Mouse (Mus musculus) CH12.LX (cell line): ENCODE data around the gene Smarcc2. TPM values are rescaled to one million over a fixed set of nuclear protein-coding genes. Genes with fewer than 3 reads are reported as not detected.

Experiments used
- DNase-seq: peaks from one replicate; pipeline ENCODE4 v3.0.0-alpha.2; 2013; ENCODE audit errors: extremely low read depth
- H3K27ac ChIP-seq: 2 replicates; pipeline ENCODE4 v1.5.1; 2012; ENCODE audit warnings: low read depth, mild to moderate bottlenecking, control low read depth, moderate library complexity; ENCODE audit not compliant: insufficient read depth
- H3K27me3 ChIP-seq: replicated peaks from 2 replicates; pipeline ENCODE3; 2012; ENCODE audit warnings: inconsistent platforms
- H3K36me3 ChIP-seq, 2 experiments: replicated peaks in 1 of 2; 2 replicates each; pipeline versions ENCODE3 to v1.6.1; 2012; ENCODE audit warnings: inconsistent platforms in 1 of 2, low read length in 1 of 2, mild to moderate bottlenecking in 1 of 2, mixed read lengths in 1 of 2, moderate library complexity in 1 of 2; ENCODE audit not compliant: control insufficient read depth in 1 of 2, insufficient read depth in 1 of 2
- H3K4me1 ChIP-seq, 2 experiments: 2 replicates each; pipeline ENCODE4 v1.6.1; 2012; ENCODE audit warnings: inconsistent platforms in 1 of 2, moderate library complexity in 1 of 2; ENCODE audit not compliant: insufficient read depth in 2 of 2, control insufficient read depth in 1 of 2
- H3K4me2 ChIP-seq: 2 replicates; pipeline ENCODE4 v1.6.1; 2012; ENCODE audit warnings: low read depth, mild to moderate bottlenecking, control low read depth; ENCODE audit not compliant: poor library complexity, insufficient read depth, severe bottlenecking
- H3K4me3 ChIP-seq, 3 experiments: fragments of 150-350 bp in 1 of 3; sonication (generic) in 1 of 3; replicated peaks in 1 of 3; 2 replicates each; pipeline versions ENCODE3 to v1.5.1; 2011 to 2012; ENCODE audit warnings: low read depth in 2 of 3, low read length in 2 of 3, mild to moderate bottlenecking in 2 of 3, moderate library complexity in 2 of 3, control low read depth in 1 of 3, improper control_type of control experiment in 1 of 3, inconsistent platforms in 1 of 3, mixed read lengths in 1 of 3; ENCODE audit not compliant: poor library complexity in 1 of 3
- H3K79me2 ChIP-seq: replicated peaks from 2 replicates; pipeline ENCODE4 v1.6.1; 2012; ENCODE audit warnings: mild to moderate bottlenecking, moderate library complexity; ENCODE audit not compliant: control insufficient read depth, poor library complexity, insufficient read depth, severe bottlenecking; ENCODE audit errors: extremely low read depth
- H3K9ac ChIP-seq: 2 replicates; pipeline ENCODE4 v1.6.1; 2012; ENCODE audit warnings: low read depth, mild to moderate bottlenecking, control low read depth, moderate library complexity; ENCODE audit not compliant: insufficient read depth
- H3K9me3 ChIP-seq: replicated peaks from 2 replicates; pipeline ENCODE3; 2012; ENCODE audit warnings: low read length, inconsistent platforms, mixed read lengths
- BHLHE40 ChIP-seq: IDR thresholded peaks from 2 replicates; pipeline ENCODE4 v1.6.1; 2011; ENCODE audit warnings: mild to moderate bottlenecking, low read depth, low read length, improper control_type of control experiment
- CHD2 ChIP-seq: IDR thresholded peaks from 2 replicates; pipeline ENCODE4 v1.6.1; 2011; ENCODE audit warnings: low read length, improper control_type of control experiment
- CTCF ChIP-seq, 2 experiments: IDR thresholded peaks in 1 of 2; conservative IDR thresholded peaks in 1 of 2; 2 replicates each; pipeline ENCODE4 v1.5.1; 2011 to 2012; ENCODE audit warnings: low read depth in 2 of 2, low read length in 2 of 2, improper control_type of control experiment in 1 of 2, inconsistent platforms in 1 of 2, mild to moderate bottlenecking in 1 of 2, moderate library complexity in 1 of 2
- E2F4 ChIP-seq: IDR thresholded peaks from 2 replicates; pipeline ENCODE4 v1.6.1; 2011; ENCODE audit warnings: low read depth, low read length, improper control_type of control experiment; ENCODE audit not compliant: insufficient replicate concordance
- ELF1 ChIP-seq: IDR thresholded peaks from 2 replicates; pipeline ENCODE4 v1.6.1; 2014; ENCODE audit warnings: low read depth, mild to moderate bottlenecking, inconsistent platforms, low read length, improper control_type of control experiment
- EP300 ChIP-seq: IDR thresholded peaks from 2 replicates; pipeline ENCODE4 v1.6.1; 2011; ENCODE audit warnings: low read length, improper control_type of control experiment
- ETS1 ChIP-seq: conservative IDR thresholded peaks from 2 replicates; pipeline ENCODE4 v1.6.1; 2012; ENCODE audit warnings: low read depth, mild to moderate bottlenecking, inconsistent platforms, low read length, improper control_type of control experiment, moderate library complexity
- IRF4 ChIP-seq: IDR thresholded peaks from 2 replicates; pipeline ENCODE4 v1.6.1; 2014; ENCODE audit warnings: low read depth, mild to moderate bottlenecking, inconsistent platforms, low read length, improper control_type of control experiment
- JUN ChIP-seq: IDR thresholded peaks from 2 replicates; pipeline ENCODE4 v1.6.1; 2011; ENCODE audit warnings: low read depth, mild to moderate bottlenecking, low read length, improper control_type of control experiment, moderate library complexity; ENCODE audit not compliant: insufficient read depth
- JUND ChIP-seq: conservative IDR thresholded peaks from 2 replicates; pipeline ENCODE4 v1.6.1; 2011; ENCODE audit warnings: low read depth, low read length, improper control_type of control experiment
- KAT2A ChIP-seq: IDR thresholded peaks from 2 replicates; pipeline ENCODE4 v1.6.1; 2012; ENCODE audit warnings: low read length, improper control_type of control experiment, inconsistent platforms; ENCODE audit not compliant: insufficient replicate concordance
- MAFK ChIP-seq: IDR thresholded peaks from 2 replicates; pipeline ENCODE4 v1.6.1; 2011; ENCODE audit warnings: low read length, improper control_type of control experiment; ENCODE audit not compliant: insufficient replicate concordance
- MAX ChIP-seq: IDR thresholded peaks from 2 replicates; pipeline ENCODE4 v1.6.1; 2011; ENCODE audit warnings: low read length, improper control_type of control experiment
- MAZ ChIP-seq: IDR thresholded peaks from 2 replicates; pipeline ENCODE4 v1.6.1; 2012; ENCODE audit warnings: low read depth, mild to moderate bottlenecking, inconsistent platforms, low read length, improper control_type of control experiment, moderate library complexity
- MEF2A ChIP-seq: IDR thresholded peaks from 2 replicates; pipeline ENCODE4 v1.6.1; 2014; ENCODE audit warnings: low read depth, mild to moderate bottlenecking, inconsistent platforms, low read length, improper control_type of control experiment, borderline replicate concordance
- MYC ChIP-seq: IDR thresholded peaks from 2 replicates; pipeline ENCODE4 v1.6.1; 2011; ENCODE audit warnings: low read depth, mild to moderate bottlenecking, improper control_type of control experiment, low read length
- NELFE ChIP-seq: IDR thresholded peaks from 2 replicates; pipeline ENCODE4 v1.6.1; 2011; ENCODE audit warnings: low read depth, low read length, improper control_type of control experiment
- NRF1 ChIP-seq: IDR thresholded peaks from 2 replicates; pipeline ENCODE4 v1.6.1; 2014; ENCODE audit warnings: low read depth, mild to moderate bottlenecking, inconsistent platforms, low read length, improper control_type of control experiment, moderate library complexity
- PAX5 ChIP-seq: IDR thresholded peaks from 2 replicates; pipeline ENCODE4 v1.6.1; 2012; ENCODE audit warnings: low read length, inconsistent platforms, mixed read lengths
- POLR2AphosphoS2 ChIP-seq: IDR thresholded peaks from 2 replicates; pipeline ENCODE4 v1.6.1; 2011; ENCODE audit warnings: low read depth, low read length, improper control_type of control experiment
- RAD21 ChIP-seq: IDR thresholded peaks from 2 replicates; pipeline ENCODE4 v1.6.1; 2011; ENCODE audit warnings: low read depth, mild to moderate bottlenecking, low read length, improper control_type of control experiment, moderate library complexity
- RCOR1 ChIP-seq: conservative IDR thresholded peaks from 2 replicates; pipeline ENCODE4 v1.6.1; 2012; ENCODE audit warnings: low read depth, mild to moderate bottlenecking, inconsistent platforms, low read length, improper control_type of control experiment
- SIN3A ChIP-seq: IDR thresholded peaks from 2 replicates; pipeline ENCODE4 v1.6.1; 2012; ENCODE audit warnings: low read length, improper control_type of control experiment, inconsistent platforms
- TBP ChIP-seq: conservative IDR thresholded peaks from 2 replicates; pipeline ENCODE4 v1.6.1; 2011; ENCODE audit warnings: low read depth, low read length, improper control_type of control experiment
- TCF12 ChIP-seq: IDR thresholded peaks from 2 replicates; pipeline ENCODE4 v1.6.1; 2014; ENCODE audit warnings: low read depth, mild to moderate bottlenecking, inconsistent platforms, low read length, improper control_type of control experiment
- UBTF ChIP-seq: IDR thresholded peaks from 2 replicates; pipeline ENCODE4 v1.6.1; 2012; ENCODE audit warnings: low read depth, mild to moderate bottlenecking, inconsistent platforms, low read length, improper control_type of control experiment, moderate library complexity
- ZC3H11A ChIP-seq: IDR thresholded peaks from 2 replicates; pipeline ENCODE4 v1.6.1; 2012; ENCODE audit warnings: low read depth, mild to moderate bottlenecking, inconsistent platforms, low read length, improper control_type of control experiment
- ZNF384 ChIP-seq: IDR thresholded peaks from 2 replicates; pipeline ENCODE4 v1.6.1; 2012; ENCODE audit warnings: low read depth, low read length, improper control_type of control experiment, inconsistent platforms
- dilution Hi-C: fragments of 300-500 bp; cut with MboI; formaldehyde crosslinking; loops from 2 replicates; pipeline ENCODE4 v1.14.3; 2020; ENCODE audit warnings: low sequenced_read_pairs; ENCODE audit not compliant: extremely low pct_unique_long_range_greater_than_20kb, extremely low pct_ligation_motif_present
- in situ Hi-C: fragments of 300-500 bp; cut with MboI; formaldehyde crosslinking; loops from 3 replicates; pipeline ENCODE4 v1.14.3; 2019; ENCODE audit warnings: low sequenced_read_pairs, low pct_ligation_motif_present, low pct_unique_long_range_greater_than_20kb, mixed read lengths
- polyA plus RNA-seq: library from polyadenylated mRNA; unstranded; fragments of >175 nt; gene quantifications from 2 replicates; pipeline ENCODE4 v1.2.1, GENCODE M21; 2012; ENCODE audit warnings: low read depth; ENCODE audit not compliant: insufficient read length
- total RNA-seq, 2 experiments: library from RNA; depleted of rRNA; stranded (reverse); fragments of 300-350 nt in 1 of 2; fragments of >200 nt in 1 of 2; gene quantifications; 2 replicates each; pipeline ENCODE4 v1.2.3; 2012 to 2014

Gene Smarcc2
- total and polyA plus RNA-seq, 3 experiments, result 6.1 to 42.6 (median 24.8) TPM

- H3K9me3 ChIP-seq, result no peaks in the 10 kb centered on the region
- H3K9ac ChIP-seq, result no peak overlapping the region
- in situ Hi-C loops, result no loop called here
- TF ChIP-seq UBTF (no peak), ZNF384 (no peak), E2F4 (no peak), PAX5 (no peak), CTCF (conservative IDR thresholded peaks at IDR 0.05 in 1 of 2, IDR thresholded peaks at IDR 0.05 in 1 of 2; ENCODE audit: low read depth in 2 of 2, low read length in 2 of 2) (no peak), MAFK (no peak), KAT2A (no peak), ZC3H11A (no peak), TBP (no peak)
- dilution Hi-C loops, result no loop called here
- no peaks in the 10 kb centered on the region for H3K79me2 ChIP-seq
- H3K4me3 ChIP-seq, result no peak overlapping the region
- H3K27ac ChIP-seq, result no peak overlapping the region
- H3K4me2 ChIP-seq, result no peak overlapping the region
- no peak for DNase-seq
- peaks cover 3 to 16% of the 10 kb centered on the region in 2 experiments; a peak in 2 of 4 replicates for H3K4me1 ChIP-seq
- H3K27me3 ChIP-seq, result no peaks in the 10 kb centered on the region
- H3K36me3 ChIP-seq, result no peaks in the 10 kb centered on the region
Measured at GRCm38 (mm10) chr10:128535206-128535605, 76.2 kb downstream of the Smarcc2 start.

- Histone ChIP-seq H3K79me2 (no peaks in the 10 kb centered on the region), H3K9ac (peak overlapping the region; percentile 59), H3K4me1 (peaks cover 3 to 16% of the 10 kb centered on the region in 2 experiments; a peak in 2 of 4 replicates), H3K27me3 (no peaks in the 10 kb centered on the region), H3K27ac (peak overlapping the region; percentile 49; the same call in 1 of the 2 replicates), H3K4me3 (peak overlapping the region in 2 of 3 experiments; percentile 14 to 47), H3K36me3 (no peaks in the 10 kb centered on the region), H3K4me2 (peak overlapping the region; percentile 88), H3K9me3 (no peaks in the 10 kb centered on the region)
- no peak for TF ChIP-seq JUND
- TF ChIP-seq MYC, result no peak
- TF ChIP-seq TCF12, result no peak
- no peak for TF ChIP-seq CTCF (conservative IDR thresholded peaks at IDR 0.05 in 1 of 2, IDR thresholded peaks at IDR 0.05 in 1 of 2; ENCODE audit: low read depth in 2 of 2, low read length in 2 of 2)
- no peak for TF ChIP-seq E2F4
- TF ChIP-seq ZC3H11A, result no peak
- no peak for TF ChIP-seq BHLHE40
- TF ChIP-seq IRF4, result no peak
- TF ChIP-seq NELFE, result no peak
- TF ChIP-seq TBP, result peak; percentile 66; the same call in 1 of the 2 replicates
- TF ChIP-seq MAZ, result no peak
- no peak for TF ChIP-seq CHD2
- TF ChIP-seq PAX5, result no peak
- 0 out of 2 replicates have a peak, but pooled peaks have one; percentile 3 for TF ChIP-seq MAFK
- no peak for TF ChIP-seq RCOR1
- TF ChIP-seq KAT2A, result 0 out of 2 replicates have a peak, but pooled peaks have one; percentile 0
- no peak for TF ChIP-seq ZNF384
- TF ChIP-seq ELF1, result no peak
- 0 out of 2 replicates have a peak, but pooled peaks have one; percentile 2 for TF ChIP-seq MEF2A
- TF ChIP-seq MAX, result no peak
- TF ChIP-seq EP300, result peak; percentile 50
- TF ChIP-seq RAD21, result no peak
- TF ChIP-seq SIN3A, result no peak
- TF ChIP-seq JUN, result no peak
- no peak for TF ChIP-seq POLR2AphosphoS2
- no peak for TF ChIP-seq NRF1
- no peak for TF ChIP-seq ETS1
- DNase-seq, result no peak
- dilution Hi-C loops, result no loop called here
- in situ Hi-C loops, result no loop called here
Measured at GRCm38 (mm10) chr10:128535624-128536265, 76.7 kb downstream of the Smarcc2 start.
